10 mouse cellular contexts compared by ENCODE assay signal in genomic region chr12:83972117-83972516, GRCm38 (mm10). TPM values are rescaled to one million over a fixed set of nuclear protein-coding genes. Genes with fewer than 3 reads are reported as not detected.
DNase-seq lines count a peak whose midpoint lies in the region; ATAC-seq and TF ChIP-seq lines count a peak whose summit lies in the region.
"Had no signal": no experiment of that assay in that cellular context is flagged by ENCODE, and none has a peak within 500 bp of the region (broad histone marks: within the 10 kb centered on the region; RNA-seq: fewer than 3 reads in every experiment).

No protein-coding gene starts in this region.

- H3K9ac ChIP-seq in intestine, embryonic 15.5 days, result no peak overlapping the region
- H3K9ac ChIP-seq in limb, embryonic 14.5 days (ENCODE audit: low read depth, low read length, severe bottlenecking), result no peak overlapping the region
- H3K9ac ChIP-seq in stomach, embryonic 16.5 days (ENCODE audit: low read length), result no peak overlapping the region
- H3K9ac ChIP-seq: embryonic facial prominence, embryonic 12.5 days; lung, embryonic 15.5 days had no signal

- no peaks in the 10 kb centered on the region for H3K36me3 ChIP-seq in intestine, embryonic 15.5 days
- no peaks in the 10 kb centered on the region for H3K36me3 ChIP-seq in limb, embryonic 14.5 days (ENCODE audit: control insufficient read depth, insufficient read depth, low read length)
- H3K36me3 ChIP-seq in stomach, embryonic 16.5 days (ENCODE audit: control insufficient read depth, insufficient read depth, low read length), result no peaks in the 10 kb centered on the region
- H3K36me3 ChIP-seq: embryonic facial prominence, embryonic 12.5 days; lung, embryonic 15.5 days had no signal

- no peak overlapping the region for H3K4me2 ChIP-seq in intestine, embryonic 15.5 days (replicated peaks)
- no peak overlapping the region for H3K4me2 ChIP-seq in limb, embryonic 14.5 days (replicated peaks; ENCODE audit: low read depth, low read length, severe bottlenecking)
- H3K4me2 ChIP-seq in stomach, embryonic 16.5 days (ENCODE audit: low read depth, low read length), result no peak overlapping the region
- H3K4me2 ChIP-seq: embryonic facial prominence, embryonic 12.5 days; lung, embryonic 15.5 days had no signal

- 54% methylated on average over 2 of the region's 2 CpGs for WGBS in intestine, embryonic 15.5 days
- WGBS in limb, embryonic 14.5 days, result 51% methylated on average over 2 of the region's 2 CpGs
- 41% methylated on average over 2 of the region's 2 CpGs for WGBS in stomach, embryonic 16.5 days

- intact Hi-C loops in heart, postnatal 10 days (cut with DNase I), result loop anchor here (1.0 to 10.0 kb wide), 4 partner anchors 59 to 273 kb away; no protein-coding TSS in a partner anchor
- intact Hi-C loops in heart, postnatal 25 days (cut with DNase I), result loop anchor here (1.0 to 2.0 kb wide), 2 partner anchors 60 to 89 kb away; no protein-coding TSS in a partner anchor

- H3K4me3 ChIP-seq in intestine, embryonic 15.5 days (replicated peaks), result no peak overlapping the region
- no peak overlapping the region for H3K4me3 ChIP-seq in limb, embryonic 14.5 days (replicated peaks; ENCODE audit: low read length)
- H3K4me3 ChIP-seq in stomach, embryonic 16.5 days (replicated peaks; ENCODE audit: low read length), result no peak overlapping the region
- H3K4me3 ChIP-seq: embryonic facial prominence, embryonic 12.5 days; lung, embryonic 15.5 days had no signal

- H3K27ac ChIP-seq in intestine, embryonic 15.5 days, result no peak overlapping the region
- H3K27ac ChIP-seq in limb, embryonic 14.5 days (replicated peaks; ENCODE audit: low read depth, low read length), result no peak overlapping the region
- H3K27ac ChIP-seq in stomach, embryonic 16.5 days (ENCODE audit: low read length), result no peak overlapping the region
- H3K27ac ChIP-seq: embryonic facial prominence, embryonic 12.5 days; lung, embryonic 15.5 days had no signal

- no peak for TF ChIP-seq POLR2A in limb, embryonic 14.5 days (IDR thresholded peaks at IDR 0.05; ENCODE audit: borderline replicate concordance, extremely low read depth, insufficient read depth, insufficient read length)

- H3K27me3 ChIP-seq in intestine, embryonic 15.5 days (replicated peaks), result no peaks in the 10 kb centered on the region
- no peaks in the 10 kb centered on the region for H3K27me3 ChIP-seq in limb, embryonic 14.5 days (ENCODE audit: control insufficient read depth, insufficient read depth, low read length)
- no peaks in the 10 kb centered on the region for H3K27me3 ChIP-seq in stomach, embryonic 16.5 days (ENCODE audit: control insufficient read depth, insufficient read depth, low read length)
- H3K27me3 ChIP-seq: embryonic facial prominence, embryonic 12.5 days; lung, embryonic 15.5 days had no signal

- 0 out of 2 replicates have a peak, but pooled peaks cover 2% of the 10 kb centered on the region for H3K4me1 ChIP-seq in intestine, embryonic 15.5 days (replicated peaks)
- H3K4me1 ChIP-seq in limb, embryonic 14.5 days (ENCODE audit: control insufficient read depth, insufficient read depth, low read length), result no peaks in the 10 kb centered on the region
- no peaks in the 10 kb centered on the region for H3K4me1 ChIP-seq in stomach, embryonic 16.5 days (ENCODE audit: control insufficient read depth, insufficient read depth, low read length)
- H3K4me1 ChIP-seq: embryonic facial prominence, embryonic 12.5 days; lung, embryonic 15.5 days had no signal

- DNase-seq in heart, postnatal 10 days, result peak; percentile 67 to 75
- DNase-seq in heart, postnatal 25 days (ENCODE audit: low spot score), result no peak
- peak; percentile 80 for DNase-seq in brain, adult 2 months (ENCODE audit: low read depth, low spot score)
- peak; percentile 37 for DNase-seq in limb, embryonic 14.5 days (ENCODE audit: low spot score)
- DNase-seq in testis, postnatal 14 days (ENCODE audit: low spot score), result no peak

- H3K9me3 ChIP-seq in intestine, embryonic 15.5 days, result no peaks in the 10 kb centered on the region
- no peaks in the 10 kb centered on the region for H3K9me3 ChIP-seq in limb, embryonic 14.5 days (ENCODE audit: control insufficient read depth, low read length)
- no peaks in the 10 kb centered on the region for H3K9me3 ChIP-seq in stomach, embryonic 16.5 days (replicated peaks; ENCODE audit: control insufficient read depth, low read length)
- H3K9me3 ChIP-seq: embryonic facial prominence, embryonic 12.5 days; lung, embryonic 15.5 days had no signal

- ATAC-seq in CD4-positive, CD25-positive, alpha-beta regulatory T cell, adult 4 months, result peak; percentile 72
- peak; percentile 80 for ATAC-seq in intestine, embryonic 15.5 days
- ATAC-seq in limb, embryonic 14.5 days (ENCODE audit: low FRiP score, low read depth), result no peak; the same call in 1 of the 2 replicates
- peak; percentile 60; the same call in 1 of the 2 replicates for ATAC-seq in stomach, embryonic 16.5 days (ENCODE audit: insufficient read depth, low FRiP score)

RNA-seq across cellular contexts. Expression of gene Heatr4, which starts 12.5 kb away (rescaled TPM):
- total RNA-seq in heart, postnatal 10 days (2021), result under 1 TPM in 1 of 2 experiments, not detected in 1; 0.17 TPM
- total RNA-seq in heart, postnatal 25 days (2021), result not detected
- not detected for polyA plus RNA-seq in CD4-positive, CD25-positive, alpha-beta regulatory T cell, adult 4 months (2017; shearing (Covaris generic))
- not detected in 2 replicates for polyA plus RNA-seq in intestine, embryonic 15.5 days (2015; fragmentation: Nextera tagmentation; extraction: Ambion mirVana)
- 0.03 TPM in 1 of 2 replicates, not detected in the other for polyA plus RNA-seq in limb, embryonic 14.5 days (2012; rRNA removed)
- not detected in 2 replicates for polyA plus RNA-seq in limb, embryonic 14.5 days (2014; fragmentation: Nextera tagmentation; extraction: Ambion mirVana)
- polyA plus RNA-seq in stomach, embryonic 16.5 days (2015; fragmentation: Nextera tagmentation; extraction: Ambion mirVana), result 0.05 and 0.10 TPM in 2 replicates
- polyA plus RNA-seq: embryonic facial prominence, embryonic 12.5 days; lung, embryonic 15.5 days had no signal

RNA-seq across cellular contexts. Expression of gene Acot2, which starts 15.5 kb away (rescaled TPM):
- 100 to 1,000 TPM; 201 to 233 TPM for total RNA-seq in heart, postnatal 10 days (2021)
- total RNA-seq in heart, postnatal 25 days (2021), result 100 to 1,000 TPM; 100 to 107 TPM
- polyA plus RNA-seq in CD4-positive, CD25-positive, alpha-beta regulatory T cell, adult 4 months (2017; shearing (Covaris generic)), result 10 to 100 TPM; 28.3 to 39.0 TPM
- 34.3 and 35.8 TPM in 2 replicates for polyA plus RNA-seq in intestine, embryonic 15.5 days (2015; fragmentation: Nextera tagmentation; extraction: Ambion mirVana)
- 6.8 and 7.1 TPM in 2 replicates for polyA plus RNA-seq in limb, embryonic 14.5 days (2012; rRNA removed)
- polyA plus RNA-seq in limb, embryonic 14.5 days (2014; fragmentation: Nextera tagmentation; extraction: Ambion mirVana), result 15.6 TPM in 2 replicates
- 23.7 and 24.9 TPM in 2 replicates for polyA plus RNA-seq in stomach, embryonic 16.5 days (2015; fragmentation: Nextera tagmentation; extraction: Ambion mirVana)

RNA-seq across cellular contexts. Expression of gene Riox1, which starts 21.7 kb away (rescaled TPM):
- 1 to 10 TPM; 7.2 to 7.7 TPM for total RNA-seq in heart, postnatal 10 days (2021)
- total RNA-seq in heart, postnatal 25 days (2021), result 1 to 10 TPM; 5.2 to 5.5 TPM
- 1 to 10 TPM in 1 of 2 experiments, under 1 TPM in 1; 0.94 to 1.7 TPM for polyA plus RNA-seq in CD4-positive, CD25-positive, alpha-beta regulatory T cell, adult 4 months (2017; shearing (Covaris generic))
- polyA plus RNA-seq in intestine, embryonic 15.5 days (2015; fragmentation: Nextera tagmentation; extraction: Ambion mirVana), result 17.5 and 18.3 TPM in 2 replicates
- 15.8 and 18.4 TPM in 2 replicates for polyA plus RNA-seq in limb, embryonic 14.5 days (2012; rRNA removed)
- polyA plus RNA-seq in limb, embryonic 14.5 days (2014; fragmentation: Nextera tagmentation; extraction: Ambion mirVana), result 13.1 and 13.9 TPM in 2 replicates
- polyA plus RNA-seq in stomach, embryonic 16.5 days (2015; fragmentation: Nextera tagmentation; extraction: Ambion mirVana), result 4.8 and 5.8 TPM in 2 replicates

RNA-seq across cellular contexts. Expression of gene Acot1, which starts 37.2 kb away (rescaled TPM):
- 100 to 1,000 TPM; 127 to 159 TPM for total RNA-seq in heart, postnatal 10 days (2021)
- total RNA-seq in heart, postnatal 25 days (2021), result 10 to 100 TPM; 35.8 to 47.2 TPM
- not detected for polyA plus RNA-seq in CD4-positive, CD25-positive, alpha-beta regulatory T cell, adult 4 months (2017; shearing (Covaris generic))
- polyA plus RNA-seq in intestine, embryonic 15.5 days (2015; fragmentation: Nextera tagmentation; extraction: Ambion mirVana), result 125 and 142 TPM in 2 replicates
- 27.8 and 30.7 TPM in 2 replicates for polyA plus RNA-seq in limb, embryonic 14.5 days (2012; rRNA removed)
- polyA plus RNA-seq in limb, embryonic 14.5 days (2014; fragmentation: Nextera tagmentation; extraction: Ambion mirVana), result 54.2 and 56.5 TPM in 2 replicates
- polyA plus RNA-seq in stomach, embryonic 16.5 days (2015; fragmentation: Nextera tagmentation; extraction: Ambion mirVana), result 37.4 and 48.4 TPM in 2 replicates

RNA-seq across cellular contexts. Expression of gene Numb, which starts 50.4 kb away (rescaled TPM):
- 10 to 100 TPM; 42.7 to 45.1 TPM for total RNA-seq in heart, postnatal 10 days (2021)
- total RNA-seq in heart, postnatal 25 days (2021), result 10 to 100 TPM; 29.5 to 36.3 TPM
- 10 to 100 TPM; 36.7 to 39.4 TPM for polyA plus RNA-seq in CD4-positive, CD25-positive, alpha-beta regulatory T cell, adult 4 months (2017; shearing (Covaris generic))
- polyA plus RNA-seq in intestine, embryonic 15.5 days (2015; fragmentation: Nextera tagmentation; extraction: Ambion mirVana), result 34.4 and 35.9 TPM in 2 replicates
- 53.8 and 72.4 TPM in 2 replicates for polyA plus RNA-seq in limb, embryonic 14.5 days (2012; rRNA removed)
- 31.3 and 33.2 TPM in 2 replicates for polyA plus RNA-seq in limb, embryonic 14.5 days (2014; fragmentation: Nextera tagmentation; extraction: Ambion mirVana)
- polyA plus RNA-seq in stomach, embryonic 16.5 days (2015; fragmentation: Nextera tagmentation; extraction: Ambion mirVana), result 37.6 and 41.3 TPM in 2 replicates

Comparison
In these comparisons a context has a peak if more than half of its experiments do, and no peak if none do; other contexts are left out.
1. DNase-seq: peak in heart, postnatal 10 days (2 of 2), brain, adult 2 months (single experiment) and limb, embryonic 14.5 days (single experiment); none in heart, postnatal 25 days (single experiment) and testis, postnatal 14 days (single experiment).